Mouse (Mus musculus): Measurements from ENCODE around the gene Psmc3. TPM values are rescaled to one million over a fixed set of nuclear protein-coding genes. Genes with fewer than 3 reads are reported as not detected.
"Not testable (repeated sequence)": the region's sequence is repeated elsewhere in the genome, so short reads cannot be mapped to it uniquely, and the experiment has no call there.

The Psmc3 gene
- total and polyA plus RNA-seq, 3 experiments: 112 to 252 (median 216) TPM

DNA sequence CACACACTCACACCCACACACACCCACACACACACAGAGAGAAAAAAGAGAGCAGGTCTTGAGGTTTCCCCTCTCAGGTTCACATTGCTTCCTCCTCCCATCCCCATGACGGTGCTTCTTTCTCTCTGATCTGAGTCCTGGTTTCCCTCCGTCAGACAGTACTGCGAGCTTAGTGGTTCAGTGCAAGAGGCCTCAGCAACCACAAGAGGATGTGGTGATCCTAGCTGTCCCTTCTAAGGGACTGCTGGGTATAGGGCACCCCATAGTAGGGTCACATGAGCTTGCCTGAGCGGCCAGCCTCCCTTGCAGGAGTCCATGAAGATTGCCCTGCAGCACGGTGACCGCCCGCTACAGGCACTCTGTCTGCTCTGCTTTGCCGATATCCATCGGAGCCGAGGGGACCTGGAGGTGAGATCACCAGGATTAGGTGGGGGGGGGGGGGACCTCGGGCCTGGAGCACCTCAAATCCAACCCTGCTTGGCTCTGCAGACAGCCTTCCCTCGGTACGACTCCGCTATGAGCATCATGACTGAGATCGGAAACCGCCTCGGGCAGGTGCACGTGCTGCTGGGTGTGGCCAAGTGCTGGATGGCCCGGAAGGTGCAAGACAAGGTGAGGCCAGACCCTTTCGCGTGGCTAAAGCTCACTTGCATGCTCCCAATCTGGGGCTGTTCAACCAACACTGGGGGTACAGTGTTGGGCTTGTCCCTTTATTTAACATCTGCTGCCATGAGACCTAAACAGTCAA lies 11.0 kb upstream of the Psmc3 start:
- Histone ChIP-seq H3K27me3 (ENCODE audit: control insufficient read depth, insufficient read depth, low read length) (no peaks in the 10 kb centered on the region), H3K4me3 (no peak overlapping the region), H3K4me1 (ENCODE audit: control insufficient read depth, insufficient read depth, low read length) (no peaks in the 10 kb centered on the region), H3K79me2 (replicated peaks; ENCODE audit: control insufficient read depth, insufficient read depth, low read length) (no peaks in the 10 kb centered on the region), H3K36me3 (ENCODE audit: control insufficient read depth, insufficient read depth, low read length) (no peaks in the 10 kb centered on the region), H3K27ac (no peak overlapping the region), H3K9ac (ENCODE audit: low read depth, low read length) (no peak overlapping the region)
- TF ChIP-seq POLR2A (IDR thresholded peaks at IDR 0.05; ENCODE audit: insufficient read depth, low read depth, low read length): no peak
- TF ChIP-seq EP300 (IDR thresholded peaks at IDR 0.05; ENCODE audit: insufficient read depth, low read depth, low read length): no peak
- no peak for TF ChIP-seq CTCF (IDR thresholded peaks at IDR 0.05)
- WGBS: 69% methylated on average over 21 of the region's 21 CpGs
- DNase-seq: no peak
- intact Hi-C loops (cut with DNase I): loop anchor here (5.0 kb wide), 1 partner anchor 41 kb away; no protein-coding TSS in a partner anchor

DNA sequence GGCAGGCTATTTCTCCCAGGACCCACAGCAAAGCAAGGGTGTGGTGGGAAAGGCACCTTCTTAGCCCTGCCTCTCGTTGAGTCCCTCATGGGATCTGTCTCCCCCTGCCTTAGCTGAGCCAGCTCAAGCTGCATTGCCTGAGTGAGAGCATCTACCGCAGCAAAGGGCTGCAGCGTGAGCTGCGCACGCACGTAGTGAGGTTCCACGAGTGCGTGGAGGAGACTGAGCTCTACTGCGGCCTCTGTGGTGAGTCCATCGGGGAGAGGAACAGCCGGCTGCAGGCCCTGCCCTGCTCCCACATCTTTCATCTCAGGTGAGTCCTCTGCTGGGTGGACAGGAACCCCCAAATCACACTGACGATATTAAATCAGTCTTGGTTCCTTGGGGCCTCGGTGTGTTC lies 9.1 kb upstream of the Psmc3 start:
- H3K36me3 ChIP-seq (ENCODE audit: control insufficient read depth, insufficient read depth, low read length): no peaks in the 10 kb centered on the region
- no peak overlapping the region for H3K4me3 ChIP-seq
- no peak for DNase-seq
- no peak overlapping the region for H3K27ac ChIP-seq
- no peaks in the 10 kb centered on the region for H3K79me2 ChIP-seq (replicated peaks; ENCODE audit: control insufficient read depth, insufficient read depth, low read length)
- TF ChIP-seq POLR2A (IDR thresholded peaks at IDR 0.05; ENCODE audit: insufficient read depth, low read depth, low read length) (no peak), EP300 (IDR thresholded peaks at IDR 0.05; ENCODE audit: insufficient read depth, low read depth, low read length) (no peak), CTCF (IDR thresholded peaks at IDR 0.05) (no peak)
- no peaks in the 10 kb centered on the region for H3K27me3 ChIP-seq (ENCODE audit: control insufficient read depth, insufficient read depth, low read length)
- H3K4me1 ChIP-seq (ENCODE audit: control insufficient read depth, insufficient read depth, low read length): no peaks in the 10 kb centered on the region
- intact Hi-C loops (cut with DNase I): loop anchor here (5.0 kb wide), 1 partner anchor 42 kb away; no protein-coding TSS in a partner anchor
- WGBS: 70% methylated on average over 13 of the region's 13 CpGs
- H3K9ac ChIP-seq (ENCODE audit: low read depth, low read length): peak overlapping the region; percentile 23; the same call in 1 of the 2 replicates

DNA sequence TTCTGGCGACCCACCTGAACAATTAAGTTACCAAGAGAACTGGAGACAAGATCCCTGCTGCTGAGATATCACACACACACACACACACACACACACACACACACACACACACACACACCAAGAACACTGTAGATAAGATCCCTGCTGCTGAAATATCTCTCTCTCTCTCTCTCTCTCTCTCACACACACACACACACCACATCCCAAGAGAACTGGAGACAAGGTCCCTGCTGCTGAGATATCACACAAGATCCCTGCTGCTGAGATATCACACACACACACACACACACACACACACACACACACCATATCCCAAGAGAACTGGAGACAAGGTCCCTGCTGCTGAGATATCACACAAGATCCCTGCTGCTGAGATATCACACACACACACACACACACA lies 8.0 kb upstream of the Psmc3 start:
- WGBS: 69% methylated on average over 1 of the region's 1 CpGs
- H3K79me2 ChIP-seq (replicated peaks; ENCODE audit: control insufficient read depth, insufficient read depth, low read length); DNase-seq; H3K4me3 ChIP-seq; H3K27me3 ChIP-seq (ENCODE audit: control insufficient read depth, insufficient read depth, low read length); H3K4me1 ChIP-seq (ENCODE audit: control insufficient read depth, insufficient read depth, low read length); H3K9ac ChIP-seq (ENCODE audit: low read depth, low read length); H3K27ac ChIP-seq; H3K36me3 ChIP-seq (ENCODE audit: control insufficient read depth, insufficient read depth, low read length); intact Hi-C loops (cut with DNase I): not testable (repeated sequence)

DNA sequence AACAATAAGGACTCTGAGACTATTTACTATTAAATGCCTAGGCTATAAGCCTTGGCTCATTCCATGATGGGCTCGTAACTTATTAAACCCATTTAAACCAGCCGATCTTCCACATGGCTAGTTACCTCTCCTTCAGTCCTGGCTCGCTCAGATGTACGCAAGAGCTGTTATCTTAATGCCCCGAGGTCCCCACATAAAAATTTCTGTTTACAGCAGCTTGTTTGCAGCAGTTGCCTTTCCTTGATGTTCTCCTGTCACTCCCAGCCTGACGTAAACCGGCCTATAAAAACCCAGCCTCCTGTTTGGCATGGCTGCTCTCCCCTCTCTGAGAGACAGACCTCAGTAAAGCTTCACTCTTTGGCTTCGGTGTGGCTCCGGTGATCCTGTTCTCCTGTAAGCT lies 6.5 kb upstream of the Psmc3 start:
- H3K9ac ChIP-seq (ENCODE audit: low read depth, low read length): no peak overlapping the region
- H3K36me3 ChIP-seq (ENCODE audit: control insufficient read depth, insufficient read depth, low read length): no peaks in the 10 kb centered on the region
- H3K27me3 ChIP-seq (ENCODE audit: control insufficient read depth, insufficient read depth, low read length): no peaks in the 10 kb centered on the region
- no peaks in the 10 kb centered on the region for H3K4me1 ChIP-seq (ENCODE audit: control insufficient read depth, insufficient read depth, low read length)
- no peak for DNase-seq
- 85% methylated on average over 9 of the region's 9 CpGs for WGBS
- no peak for TF ChIP-seq CTCF (IDR thresholded peaks at IDR 0.05)
- TF ChIP-seq POLR2A (IDR thresholded peaks at IDR 0.05; ENCODE audit: insufficient read depth, low read depth, low read length): no peak
- TF ChIP-seq EP300 (IDR thresholded peaks at IDR 0.05; ENCODE audit: insufficient read depth, low read depth, low read length): no peak
- H3K27ac ChIP-seq: no peak overlapping the region
- H3K79me2 ChIP-seq (replicated peaks; ENCODE audit: control insufficient read depth, insufficient read depth, low read length): no peaks in the 10 kb centered on the region
- no peak overlapping the region for H3K4me3 ChIP-seq
- intact Hi-C loops (cut with DNase I): no loop called here

DNA sequence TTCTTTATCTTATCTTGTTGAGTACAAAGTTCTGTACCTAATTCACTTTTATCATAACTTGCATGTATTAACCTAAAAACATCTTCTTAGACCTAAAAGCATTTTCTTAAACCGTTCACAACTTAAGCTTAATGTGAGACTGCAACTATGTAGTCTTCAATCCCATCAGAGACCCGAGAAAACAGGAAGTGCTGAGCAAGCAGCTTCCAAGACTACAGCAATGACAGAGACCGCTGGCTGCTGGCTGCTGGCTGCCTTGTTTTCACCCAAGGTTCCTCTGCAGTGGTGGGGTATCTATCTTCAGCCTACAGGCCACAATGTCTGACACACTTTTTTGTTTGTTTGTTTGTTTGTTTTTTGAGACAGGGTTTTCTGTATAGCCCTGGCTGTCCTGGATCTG lies 1.9 kb upstream of the Psmc3 start:
- Histone ChIP-seq H3K27ac (no peak overlapping the region), H3K79me2 (replicated peaks; ENCODE audit: control insufficient read depth, insufficient read depth, low read length) (no peaks in the 10 kb centered on the region), H3K4me3 (no peak overlapping the region), H3K9ac (ENCODE audit: low read depth, low read length) (no peak overlapping the region), H3K4me1 (ENCODE audit: control insufficient read depth, insufficient read depth, low read length) (peaks cover 5% of the 10 kb centered on the region), H3K27me3 (ENCODE audit: control insufficient read depth, insufficient read depth, low read length) (no peaks in the 10 kb centered on the region), H3K36me3 (ENCODE audit: control insufficient read depth, insufficient read depth, low read length) (no peaks in the 10 kb centered on the region; the same call in 1 of the 2 replicates)
- DNase-seq: no peak
- 49% methylated on average over 3 of the region's 3 CpGs for WGBS
- intact Hi-C loops (cut with DNase I): loop anchor here (5.0 kb wide), 3 partner anchors 35 to 135 kb away; partner anchors contain the start of gene Celf1
- TF ChIP-seq POLR2A (IDR thresholded peaks at IDR 0.05; ENCODE audit: insufficient read depth, low read depth, low read length) (no peak), EP300 (IDR thresholded peaks at IDR 0.05; ENCODE audit: insufficient read depth, low read depth, low read length) (no peak), CTCF (IDR thresholded peaks at IDR 0.05) (no peak)

DNA sequence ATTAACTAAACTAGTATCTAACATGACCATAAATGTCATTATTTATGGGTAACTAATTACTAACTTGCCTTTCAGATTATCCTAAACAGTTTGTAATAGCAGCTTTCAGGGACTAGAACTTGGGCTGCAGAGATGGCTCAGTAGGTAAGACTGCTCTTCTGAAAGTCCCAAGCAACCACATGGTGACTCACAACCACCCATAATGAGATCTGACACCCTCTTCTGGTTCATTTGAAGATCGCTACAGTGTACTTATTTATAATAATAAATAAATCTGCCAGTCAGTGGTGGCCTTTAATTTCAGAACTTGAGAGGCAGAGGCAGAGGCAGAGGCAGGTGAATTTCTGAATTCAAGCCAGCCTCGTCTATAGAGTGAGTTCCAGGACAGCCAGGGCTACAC lies 1.1 kb upstream of the Psmc3 start:
- Histone ChIP-seq H3K27me3 (ENCODE audit: control insufficient read depth, insufficient read depth, low read length) (no peaks in the 10 kb centered on the region), H3K27ac (no peak overlapping the region), H3K4me3 (no peak overlapping the region), H3K79me2 (replicated peaks; ENCODE audit: control insufficient read depth, insufficient read depth, low read length) (no peaks in the 10 kb centered on the region), H3K9ac (ENCODE audit: low read depth, low read length) (no peak overlapping the region), H3K4me1 (ENCODE audit: control insufficient read depth, insufficient read depth, low read length) (peaks cover 5% of the 10 kb centered on the region), H3K36me3 (ENCODE audit: control insufficient read depth, insufficient read depth, low read length) (no peaks in the 10 kb centered on the region; the same call in 1 of the 2 replicates)
- intact Hi-C loops (cut with DNase I): loop anchor here (5.0 kb wide), 3 partner anchors 35 to 135 kb away; partner anchors contain the start of gene Celf1
- TF ChIP-seq POLR2A (IDR thresholded peaks at IDR 0.05; ENCODE audit: insufficient read depth, low read depth, low read length) (no peak), CTCF (IDR thresholded peaks at IDR 0.05) (peak; percentile 30)
- 39% methylated on average over 2 of the region's 2 CpGs for WGBS
- DNase-seq: no peak
